Mouse (Mus musculus) right cerebral cortex, postnatal 4 days (tissue): ENCODE data around the gene Ubiad1.

Experiments used
- DNase-seq: peaks from one replicate; pipeline ENCODE4 v3.0.0-alpha.2; 2022

Gene Ubiad1

DNA sequence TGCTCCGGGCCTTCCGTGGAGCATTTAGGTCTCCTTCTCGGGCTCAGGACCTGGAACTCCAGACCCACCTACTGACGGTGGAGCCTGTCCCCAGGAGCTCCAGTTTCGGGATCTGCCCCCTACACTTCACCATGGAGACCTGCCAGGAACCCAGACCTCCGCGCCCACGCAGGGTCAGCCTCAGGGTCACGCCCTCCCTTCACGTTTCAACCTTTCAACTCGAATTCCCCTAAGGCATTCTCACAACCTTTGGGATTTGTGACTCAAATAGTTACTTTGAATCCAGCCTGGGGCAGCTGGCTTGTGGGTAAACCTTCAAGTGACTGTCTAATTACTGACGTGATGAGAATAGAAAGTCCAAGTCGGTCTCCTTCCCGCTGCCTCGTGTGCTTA lies 4.3 kb upstream of the Ubiad1 start:
- DNase-seq: no peak

DNA sequence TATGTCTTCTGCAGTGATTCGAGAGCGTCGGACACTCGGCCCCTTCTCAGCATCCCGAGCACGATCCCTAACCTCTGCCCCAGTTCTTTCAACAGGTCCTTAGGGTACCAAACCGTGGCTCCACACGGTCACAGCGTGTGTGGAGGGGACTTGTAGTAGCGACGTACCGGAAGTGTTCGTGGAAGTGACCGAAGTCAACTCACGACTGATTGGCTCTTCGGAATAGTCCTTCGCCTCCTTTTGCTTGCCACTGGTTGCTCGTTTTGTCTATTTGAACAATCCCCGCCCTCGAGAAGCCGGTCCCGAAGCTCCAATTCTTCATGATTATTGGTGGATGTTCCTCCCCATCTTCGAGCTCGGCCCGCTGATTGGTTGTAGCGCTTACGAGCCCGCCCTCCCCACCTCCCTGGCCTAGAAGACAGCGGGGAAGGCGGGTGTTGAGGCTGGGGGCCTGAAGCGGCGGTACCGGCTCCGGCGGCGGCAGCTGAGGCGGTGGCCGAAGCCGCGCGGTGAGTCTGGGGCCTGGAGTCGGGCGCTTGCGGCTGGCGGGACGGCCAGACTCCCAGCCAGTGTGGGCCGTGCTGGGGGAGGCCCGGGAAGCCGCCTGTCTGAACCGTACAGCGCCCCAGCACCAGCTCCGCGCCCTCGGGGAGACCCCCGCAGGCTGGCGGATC lies 3.7 kb upstream of the Ubiad1 start, which contains the start of gene Mtor:
Gene Mtor, plus strand, starts transcription at position 433 of the 674 bp plus-strand sequence.
- DNase-seq: peak; percentile 88

DNA sequence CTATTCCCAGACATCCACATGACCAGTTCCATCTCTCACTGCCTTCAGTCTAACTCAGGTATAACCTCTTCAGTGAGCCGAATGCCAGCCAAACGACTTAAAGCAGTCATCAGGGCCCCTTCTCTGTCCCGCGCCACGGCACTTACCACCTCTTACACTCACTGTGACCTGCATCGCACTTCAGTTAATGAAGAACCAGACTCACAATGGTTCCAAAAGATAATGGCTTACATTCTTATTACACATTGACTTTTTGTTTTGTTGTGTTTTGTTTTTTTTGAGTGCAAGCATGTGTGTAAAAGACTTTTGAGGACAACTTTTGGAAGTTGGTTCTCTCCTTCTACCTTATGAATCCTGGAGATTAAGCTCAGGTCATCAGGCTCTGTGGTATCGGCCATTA lies 2.0 kb downstream of the Ubiad1 start:
- no peak for DNase-seq

DNA sequence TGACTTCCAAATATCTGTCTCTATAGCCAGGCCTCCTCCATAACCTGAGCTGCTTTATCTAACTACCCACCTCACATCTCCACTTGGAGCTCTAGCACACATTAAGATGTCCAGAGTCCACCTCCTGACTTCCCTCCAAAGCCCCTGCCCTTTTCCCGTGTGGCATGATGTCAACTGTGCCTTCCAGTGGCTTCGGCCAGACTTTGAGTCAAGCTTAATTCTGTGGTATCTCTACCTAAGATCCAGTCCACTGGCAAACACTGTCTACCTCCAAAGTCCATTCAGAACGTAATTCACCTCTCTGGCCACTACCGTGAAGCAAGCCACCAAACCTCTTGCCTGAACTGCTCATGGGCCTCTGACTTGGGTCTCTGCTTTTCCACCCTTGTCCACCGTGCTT lies 2.6 kb downstream of the Ubiad1 start:
- no peak for DNase-seq

DNA sequence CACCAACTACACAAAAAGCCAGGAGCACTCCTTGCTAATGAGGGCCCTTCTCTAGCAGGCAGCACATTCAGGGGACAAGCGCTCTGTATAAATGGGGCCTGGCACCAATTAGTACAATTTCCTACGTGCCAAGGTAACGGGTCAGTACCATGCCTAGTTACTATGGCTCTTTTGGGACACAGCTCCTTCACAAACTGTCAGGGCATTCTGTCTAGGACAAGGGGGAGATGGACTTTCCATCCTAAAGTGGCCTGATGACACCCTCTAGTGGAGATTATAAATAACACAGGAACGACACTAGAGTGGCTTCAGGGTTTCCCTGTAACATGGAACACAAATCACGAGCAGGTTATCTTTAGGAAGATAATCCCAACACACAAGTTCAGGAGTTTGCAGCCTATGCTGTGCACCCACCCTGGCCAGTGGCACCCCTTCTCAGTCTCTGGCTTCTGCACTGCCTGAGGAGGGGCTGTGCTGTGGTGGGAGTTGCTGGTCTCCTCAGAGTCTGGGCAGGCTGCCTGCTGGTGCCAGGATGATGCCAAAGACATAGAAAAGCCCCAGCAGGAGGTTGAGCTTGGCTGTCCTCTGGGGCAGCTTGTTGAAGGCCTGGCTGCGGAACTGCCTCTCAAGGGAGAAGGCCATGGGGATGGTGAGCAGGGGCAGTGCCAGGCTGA lies 8.8 kb downstream of the Ubiad1 start:
- DNase-seq: peak; percentile 72

DNA sequence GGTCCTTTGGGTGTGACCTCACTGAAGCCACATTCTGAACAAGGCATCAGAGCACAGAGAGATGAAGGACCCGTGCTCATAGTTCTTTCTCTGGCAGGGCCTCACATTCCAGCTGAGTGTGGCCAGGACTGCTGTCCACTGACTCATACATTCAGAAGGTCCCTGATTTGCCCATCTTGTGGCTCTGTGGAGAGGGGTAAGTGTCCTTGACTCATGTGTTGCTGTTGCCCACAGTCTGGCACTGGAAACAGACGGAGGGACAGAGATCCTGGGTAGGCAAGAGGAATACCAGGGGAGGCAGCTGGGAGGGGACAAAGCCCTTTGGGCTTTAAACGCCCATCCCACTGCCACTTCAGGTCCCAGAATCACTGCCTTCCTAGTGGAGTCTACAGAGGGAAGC lies 9.5 kb downstream of the Ubiad1 start:
- DNase-seq: no peak

DNA sequence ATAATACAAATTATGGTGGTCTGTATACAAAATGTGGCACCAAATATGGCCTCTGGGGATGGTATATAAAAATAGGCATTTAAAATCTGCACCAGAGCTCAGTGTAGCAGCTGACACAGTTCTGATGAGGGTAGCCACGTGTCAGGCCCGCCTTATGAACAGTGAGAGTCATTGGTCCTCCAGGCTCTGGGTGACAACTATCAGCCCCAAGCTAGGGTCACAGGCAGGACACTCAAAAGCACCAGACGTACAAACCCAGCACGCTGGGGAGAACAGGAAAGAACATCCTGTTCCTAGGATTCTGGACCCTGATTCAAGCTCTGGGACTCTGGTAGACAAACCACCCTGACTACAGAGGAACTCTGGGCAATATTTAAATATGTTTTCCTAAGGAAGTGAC lies 10.0 kb downstream of the Ubiad1 start:
- DNase-seq: no peak

DNA sequence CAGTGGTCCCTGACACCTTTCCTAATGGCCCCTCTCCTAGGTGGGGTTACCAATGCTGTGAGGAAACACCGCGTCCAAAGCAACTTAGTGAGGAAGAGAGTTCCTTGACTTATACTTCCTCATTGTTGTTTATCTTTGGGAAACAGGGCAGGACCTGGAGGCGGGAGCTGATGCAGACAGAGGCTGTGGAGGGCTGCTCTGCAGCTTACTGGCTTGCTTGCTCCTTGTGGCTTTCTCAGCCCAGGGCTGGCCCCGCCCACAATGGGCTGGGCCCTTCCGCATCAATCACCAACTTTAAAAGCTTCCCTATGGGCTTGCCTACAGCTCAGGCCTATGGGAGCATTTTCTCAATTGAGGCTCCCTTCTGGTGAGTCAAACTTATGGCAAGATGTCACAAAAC lies 10.8 kb downstream of the Ubiad1 start:
- DNase-seq: no peak

DNA sequence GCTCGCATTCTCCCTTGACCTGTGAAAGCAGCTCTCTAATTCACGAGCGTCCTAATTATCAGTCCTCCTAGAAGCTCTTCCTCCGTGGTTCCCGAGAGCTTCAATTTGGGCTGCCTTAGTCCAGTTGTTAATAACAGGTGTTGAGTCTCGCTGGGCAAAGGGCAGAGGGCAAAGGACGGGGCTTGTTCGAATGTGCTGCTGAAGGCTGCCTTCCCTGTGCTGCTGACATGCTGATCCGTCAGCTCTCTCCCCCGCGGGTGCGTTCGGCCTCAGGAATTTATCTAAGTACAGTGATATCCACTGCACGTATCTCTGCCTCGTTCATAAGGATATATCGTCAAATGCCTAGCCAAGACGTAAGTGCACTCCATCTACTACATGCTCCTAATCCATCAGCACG lies 11.2 kb downstream of the Ubiad1 start:
- DNase-seq: no peak

DNA sequence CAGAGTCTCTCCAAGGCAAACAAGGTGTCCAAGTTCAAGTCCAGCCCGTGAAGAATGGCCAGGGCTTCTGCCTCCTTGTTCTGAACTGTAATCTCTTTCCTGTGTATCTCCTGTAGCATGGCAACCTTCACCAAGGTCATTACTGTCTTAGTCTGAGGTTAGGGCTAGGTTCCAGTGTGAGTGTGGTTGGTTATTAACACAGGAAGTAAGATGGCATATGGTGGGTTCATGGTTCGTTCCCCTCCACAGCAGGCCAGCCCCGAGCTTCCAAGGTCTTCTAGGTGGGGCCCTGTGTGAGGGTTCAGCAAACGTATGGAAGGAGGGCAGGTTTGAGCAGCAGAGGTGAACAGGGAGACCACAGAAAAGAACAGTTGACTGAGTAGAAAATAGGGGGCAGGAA lies 12.1 kb downstream of the Ubiad1 start:
- no peak for DNase-seq

DNA sequence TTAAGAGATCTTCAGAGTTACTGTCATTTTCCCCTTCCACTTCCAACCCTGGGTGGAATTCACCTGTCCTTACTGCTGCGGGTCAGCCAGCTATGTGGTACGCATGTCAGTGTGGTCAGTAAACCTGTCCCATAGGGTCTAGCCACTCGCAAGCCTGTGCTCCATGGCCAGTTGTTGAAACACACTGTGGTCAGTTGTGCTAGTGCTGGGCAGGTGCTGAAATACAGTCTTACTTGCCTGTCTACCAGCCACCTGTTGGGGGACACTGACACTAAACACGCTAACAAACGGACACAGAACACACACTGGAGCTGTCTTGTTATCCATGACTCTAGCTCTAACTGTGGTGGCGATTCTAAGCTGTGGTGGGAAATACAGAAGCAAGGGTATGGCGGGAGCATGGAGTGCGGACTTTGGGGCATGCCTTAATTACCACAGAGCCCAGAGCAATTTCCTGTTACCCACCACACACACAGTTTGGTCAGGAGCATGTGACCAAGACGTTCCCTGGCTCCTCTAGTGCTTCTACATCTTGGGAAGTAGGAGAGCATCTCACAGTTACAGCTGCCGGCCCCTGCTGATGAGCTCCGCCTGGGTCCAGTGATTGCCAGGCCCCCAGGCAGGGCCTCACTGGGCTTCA lies 13.6 kb downstream of the Ubiad1 start:
- DNase-seq: no peak

DNA sequence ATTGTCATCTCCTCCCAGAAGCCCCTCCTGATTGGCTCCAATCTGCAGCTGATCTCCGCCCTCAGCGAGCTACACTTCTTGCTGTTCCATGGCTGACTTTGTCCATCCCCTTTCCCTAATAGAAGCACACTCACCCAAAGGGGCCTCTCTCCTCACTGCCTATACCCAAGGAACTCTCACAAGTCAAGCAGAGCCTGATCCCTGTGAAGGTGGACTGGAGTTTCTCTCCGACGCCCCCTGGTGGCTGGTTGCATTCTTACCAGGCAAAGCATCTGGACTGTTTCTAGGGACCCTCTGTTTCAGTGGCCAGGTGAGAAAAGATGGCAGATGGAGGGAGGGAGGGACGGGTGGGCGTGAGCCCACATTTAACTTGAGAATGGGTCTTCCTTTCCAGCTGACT lies 14.9 kb downstream of the Ubiad1 start:
- peak; percentile 92 for DNase-seq

DNA sequence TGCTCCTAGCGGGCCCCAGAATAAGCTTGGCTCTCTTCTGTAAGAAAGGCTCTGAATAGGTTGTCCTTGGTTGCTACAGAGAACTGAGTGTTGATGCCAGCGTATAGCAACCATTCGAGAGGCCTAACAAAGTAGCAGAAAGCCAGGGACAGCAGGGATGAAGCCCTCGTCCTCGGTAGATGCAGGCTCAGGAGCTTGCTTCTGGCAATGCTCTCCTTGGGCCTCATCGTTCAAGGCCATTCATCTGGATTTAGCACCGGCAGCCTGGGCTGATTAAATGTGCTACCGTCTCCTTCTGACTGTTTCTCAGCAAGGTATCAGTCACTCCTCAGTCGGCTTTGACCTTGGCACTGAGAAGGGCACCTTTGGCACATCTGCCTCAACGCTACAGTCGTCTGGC lies 15.4 kb downstream of the Ubiad1 start:
- DNase-seq: no peak

DNA sequence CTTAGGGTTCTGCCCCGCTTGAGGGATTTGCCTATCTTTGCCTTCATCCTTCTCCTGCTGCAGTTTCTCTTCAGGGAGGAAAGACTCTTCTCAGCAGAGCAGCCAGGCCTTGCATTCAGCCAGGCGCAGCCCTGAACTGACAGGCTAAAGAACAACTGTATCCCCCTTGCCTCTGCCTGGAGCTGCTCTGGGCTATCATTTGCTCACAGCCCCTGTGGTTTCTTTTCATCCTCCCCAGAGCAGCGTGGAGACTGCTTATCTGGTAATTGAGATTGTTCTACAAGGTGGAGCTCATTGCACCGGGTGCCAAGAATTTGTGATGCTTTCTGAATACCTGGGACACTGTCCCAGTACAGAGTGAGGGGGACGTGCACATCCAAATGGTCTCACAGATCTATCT lies 16.0 kb downstream of the Ubiad1 start:
- DNase-seq: no peak

DNA sequence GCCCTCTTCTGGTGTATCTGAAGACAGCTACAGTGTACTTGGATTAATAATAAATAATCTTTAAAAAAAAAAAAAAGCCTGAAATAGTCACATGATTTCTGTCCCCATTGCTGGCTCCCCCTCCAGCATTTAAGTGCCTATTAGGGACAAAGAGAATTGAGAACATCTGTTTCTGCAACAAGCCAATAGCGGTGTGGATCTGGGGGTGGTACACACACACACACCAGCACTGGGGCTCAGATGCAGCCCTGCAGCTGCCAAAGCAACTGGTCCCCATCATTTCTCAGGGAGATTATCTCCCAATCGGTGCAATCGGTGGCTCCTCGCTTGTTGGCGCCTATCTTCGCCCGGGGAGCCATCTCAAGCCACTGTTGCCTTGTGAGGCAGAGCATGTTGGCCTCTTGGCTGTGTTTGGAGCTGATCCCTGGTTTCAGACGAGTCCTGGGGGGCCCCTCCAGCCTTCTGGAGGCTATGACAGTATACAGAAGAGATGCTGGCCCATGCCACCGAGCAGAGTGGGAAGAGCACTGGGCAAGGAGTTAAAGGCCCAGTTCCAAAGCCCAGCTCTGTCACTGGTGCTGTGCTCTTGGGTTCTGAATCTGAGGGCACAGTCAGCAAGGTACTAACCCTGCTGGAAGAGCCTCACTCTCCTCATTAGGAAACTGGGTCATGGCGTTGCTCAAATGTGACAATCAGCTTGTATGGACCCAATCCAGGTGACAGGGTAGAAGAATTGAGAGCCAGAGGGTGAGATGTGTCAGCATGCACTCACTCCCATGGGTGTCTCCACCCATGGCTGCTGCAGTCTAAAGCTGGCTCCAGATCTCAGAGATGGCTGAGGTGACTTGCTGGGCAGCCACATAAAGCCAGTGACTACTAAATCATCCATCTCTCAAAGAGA lies 17.4 kb downstream of the Ubiad1 start:
- no peak for DNase-seq

DNA sequence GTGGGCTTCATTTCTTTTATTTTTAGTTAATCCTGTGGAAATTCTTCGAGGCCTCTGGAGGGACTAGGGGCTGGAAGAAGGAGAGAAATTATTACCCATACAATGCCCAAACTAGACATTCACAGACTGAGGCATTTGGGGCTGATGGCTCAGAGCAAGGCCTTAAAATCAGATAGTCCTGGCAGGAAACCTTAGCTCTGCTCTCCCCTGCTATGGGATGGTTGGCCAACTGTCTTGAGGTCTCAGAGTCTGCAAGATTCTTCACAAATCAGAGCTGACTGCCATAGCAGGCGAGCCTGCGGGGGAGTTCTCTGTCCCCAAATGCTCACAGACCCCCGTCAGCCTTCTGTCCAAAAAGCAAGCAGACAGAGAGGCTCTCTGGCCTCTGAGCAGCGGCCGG lies 27.0 kb downstream of the Ubiad1 start:
- no peak for DNase-seq

DNA sequence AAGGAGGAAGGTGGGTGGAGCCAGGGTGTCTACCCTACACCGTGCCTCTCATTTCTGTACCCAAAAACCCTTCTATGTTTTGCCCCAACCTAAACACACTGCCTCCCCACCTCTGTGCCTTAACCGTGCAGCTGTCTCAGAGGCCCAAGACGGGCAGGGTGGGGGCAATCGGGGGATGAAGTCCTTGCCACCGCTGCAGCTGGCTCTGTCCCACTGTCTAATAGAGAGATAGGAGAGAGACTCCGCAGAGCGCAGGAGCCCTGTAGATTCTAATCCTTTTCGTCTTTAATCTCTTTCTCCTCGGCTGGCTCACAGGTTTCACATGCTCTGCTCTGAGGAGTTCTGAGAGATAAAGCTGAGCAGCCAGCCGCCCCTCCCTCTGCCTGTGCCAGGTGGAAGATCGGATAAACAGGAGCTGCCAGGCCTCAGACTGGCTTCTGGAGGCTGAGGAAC lies 27.5 kb downstream of the Ubiad1 start:
- DNase-seq: no peak

DNA sequence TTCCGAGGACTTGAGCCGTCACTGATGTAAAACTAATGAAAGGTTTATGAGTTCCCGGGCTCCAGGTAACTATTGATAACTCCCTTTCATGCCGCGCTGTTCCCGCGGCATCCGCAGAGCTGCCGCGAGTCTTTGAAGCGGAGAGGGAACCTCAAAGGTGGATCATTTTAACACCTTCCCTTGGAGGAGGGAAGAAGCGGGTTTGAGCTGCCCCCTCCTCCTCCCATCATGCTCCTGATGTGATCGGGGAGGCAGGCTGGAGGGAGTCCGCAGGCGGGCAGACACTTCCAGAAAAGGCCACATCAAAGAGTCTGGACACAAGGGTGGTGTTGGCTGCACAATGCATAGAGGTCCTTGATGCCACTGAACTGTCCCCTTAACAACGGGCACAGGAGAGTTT lies 29.0 kb downstream of the Ubiad1 start:
- no peak for DNase-seq

DNA sequence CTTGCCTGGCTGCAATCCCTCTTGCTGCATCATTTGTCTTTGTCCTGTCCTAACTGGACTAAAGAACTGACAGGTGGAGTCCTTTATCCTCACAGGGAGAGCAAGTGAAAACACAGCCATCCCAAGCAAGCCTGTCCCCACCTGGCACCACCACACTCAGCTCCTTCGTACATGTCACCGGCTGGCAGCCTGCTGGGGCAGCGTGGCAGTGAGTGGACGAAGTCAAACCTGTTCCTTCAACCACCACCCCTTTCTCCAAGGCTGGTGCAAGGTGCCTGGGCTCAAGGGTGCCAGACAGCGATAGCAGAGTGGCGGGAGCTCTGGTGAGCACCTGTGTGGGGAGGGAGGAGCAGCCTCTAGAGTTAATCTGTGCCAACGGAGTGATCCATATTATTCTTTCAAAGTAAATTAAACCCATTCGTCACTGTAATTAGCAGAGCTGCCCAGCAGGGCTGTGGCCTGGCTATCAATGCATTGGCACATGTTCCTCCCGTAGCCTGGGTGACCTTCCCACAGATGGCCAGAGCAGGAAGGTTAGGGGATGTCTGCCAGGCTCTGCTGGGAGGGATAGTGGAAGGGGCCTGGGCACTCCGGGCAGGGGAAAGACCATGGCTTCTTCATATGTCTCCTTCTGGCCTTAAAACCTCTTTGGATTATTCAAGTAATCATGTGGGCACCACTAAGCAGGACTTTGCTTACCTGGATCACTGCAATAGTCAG lies 36.2 kb downstream of the Ubiad1 start:
- no peak for DNase-seq

DNA sequence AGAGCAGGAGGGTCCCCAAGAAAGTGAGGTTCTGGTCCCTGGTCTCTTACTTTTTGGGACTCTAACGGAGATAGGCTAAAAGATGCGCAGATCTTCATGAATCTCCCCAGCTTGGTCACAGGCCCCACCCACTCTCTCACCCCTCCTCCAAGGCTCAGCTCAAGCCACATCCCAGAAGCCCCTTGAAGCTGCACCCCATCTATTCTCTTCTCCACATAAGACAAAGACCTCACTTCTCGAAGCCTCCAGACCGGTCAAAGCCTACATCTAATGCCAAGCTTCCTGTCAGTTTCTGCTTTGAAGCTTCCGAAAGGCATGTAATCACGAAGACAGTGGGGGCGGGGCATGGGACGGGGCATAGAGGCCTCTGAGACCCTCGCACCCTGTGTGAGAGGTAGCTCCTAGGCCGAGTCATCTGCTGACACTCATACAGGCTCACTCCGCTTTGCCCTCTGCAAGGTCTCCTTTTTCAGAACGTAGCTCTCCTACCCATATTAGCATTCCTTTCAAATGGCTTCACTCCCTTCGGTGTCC lies 39.2 kb downstream of the Ubiad1 start:
- no peak for DNase-seq

DNA sequence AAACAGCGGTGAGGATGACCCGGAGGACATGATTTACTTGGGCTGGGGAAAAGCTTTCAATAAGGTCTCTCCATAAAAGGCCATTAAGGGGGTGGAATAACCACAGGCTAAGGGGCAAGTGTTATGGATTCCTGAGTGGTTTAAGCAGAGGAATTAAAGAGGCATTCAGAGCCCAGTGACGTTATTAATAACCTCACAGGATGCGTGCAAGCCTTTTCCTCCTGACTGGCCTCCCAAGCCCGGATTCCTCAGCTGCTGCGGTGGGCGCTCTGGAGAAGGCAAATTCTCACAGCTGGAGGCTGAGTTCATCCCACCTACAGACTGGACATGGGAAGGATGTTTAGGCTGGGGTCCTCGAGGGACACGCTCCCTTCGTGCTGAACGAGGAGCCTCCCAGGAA lies 39.8 kb downstream of the Ubiad1 start:
- DNase-seq: no peak

DNA sequence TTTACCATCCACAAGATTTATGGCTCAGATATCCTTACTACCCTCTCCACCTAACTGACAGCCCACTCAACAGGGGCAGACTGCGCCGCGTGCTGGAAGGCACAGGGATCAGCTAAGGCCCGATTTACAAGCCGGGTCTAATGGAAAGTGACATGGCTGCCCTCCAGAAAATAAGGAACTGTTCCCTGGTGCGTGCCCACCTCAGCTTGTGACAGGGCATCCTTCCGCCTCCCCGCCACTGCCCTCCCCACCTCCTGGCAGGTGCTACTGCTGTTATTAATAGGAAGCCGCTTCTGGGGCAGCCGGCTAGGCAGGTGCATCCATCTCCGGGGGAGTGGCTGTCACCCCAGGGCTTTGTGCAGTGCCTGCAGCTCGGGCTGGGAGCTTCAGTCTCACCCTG lies 41.2 kb downstream of the Ubiad1 start:
- no peak for DNase-seq
